19 mouse cellular contexts compared by ENCODE assay signal in genomic region chr11:106286987-106287386, GRCm38 (mm10). TPM values are rescaled to one million over a fixed set of nuclear protein-coding genes. Genes with fewer than 3 reads are reported as not detected.
DNase-seq lines count a peak whose midpoint lies in the region; ATAC-seq and TF ChIP-seq lines count a peak whose summit lies in the region.
"Had no signal": no experiment of that assay in that cellular context is flagged by ENCODE, and none has a peak within 500 bp of the region (broad histone marks: within the 10 kb centered on the region; RNA-seq: fewer than 3 reads in every experiment).

No protein-coding gene starts in this region.

- peak overlapping the region; percentile 33; the same call in 1 of the 2 replicates for H3K9ac ChIP-seq in intestine, embryonic 16.5 days (ENCODE audit: low read depth, low read length)
- H3K9ac ChIP-seq in intestine, postnatal 0 days (ENCODE audit: low read depth, low read length): no peak overlapping the region
- H3K9ac ChIP-seq: forebrain, embryonic 12.5 days; heart, embryonic 12.5 days; limb, embryonic 12.5 days; neural tube, embryonic 15.5 days had no signal

- H3K4me1 ChIP-seq in intestine, embryonic 16.5 days (ENCODE audit: control insufficient read depth, insufficient read depth, low read length): no peaks in the 10 kb centered on the region
- no peaks in the 10 kb centered on the region for H3K4me1 ChIP-seq in intestine, postnatal 0 days (replicated peaks; ENCODE audit: control insufficient read depth, insufficient read depth, low read length)
- peaks cover 9% of the 10 kb centered on the region for H3K4me1 ChIP-seq in E14TG2a.4 (replicated peaks; ENCODE audit: low read depth, low read length)
- H3K4me1 ChIP-seq: forebrain, embryonic 12.5 days; limb, embryonic 12.5 days; neural tube, embryonic 15.5 days had no signal

- H3K4me3 ChIP-seq in intestine, embryonic 16.5 days (ENCODE audit: low read length): no peak overlapping the region
- no peak overlapping the region for H3K4me3 ChIP-seq in intestine, postnatal 0 days (ENCODE audit: low read depth, low read length)
- peak overlapping the region; percentile 26; the same call in 1 of the 2 replicates for H3K4me3 ChIP-seq in E14TG2a.4 (replicated peaks; ENCODE audit: low read length)
- H3K4me3 ChIP-seq: forebrain, embryonic 12.5 days; heart, embryonic 12.5 days; limb, embryonic 12.5 days; neural tube, embryonic 15.5 days had no signal

- peak overlapping the region; percentile 52; the same call in 1 of the 2 replicates for H3K27ac ChIP-seq in intestine, embryonic 16.5 days (ENCODE audit: low read length)
- no peak overlapping the region for H3K27ac ChIP-seq in intestine, postnatal 0 days (ENCODE audit: low read depth, low read length)
- H3K27ac ChIP-seq: forebrain, embryonic 12.5 days; kidney, postnatal 0 days; limb, embryonic 12.5 days; neural tube, embryonic 15.5 days had no signal

- ATAC-seq in intestine, embryonic 16.5 days: no peak
- ATAC-seq in intestine, postnatal 0 days: no peak
- ATAC-seq: CD4-positive, CD25-positive, alpha-beta regulatory T cell, adult 4 months had no signal

- no peak for TF ChIP-seq CTCF in intestine, postnatal 0 days (IDR thresholded peaks at IDR 0.05; ENCODE audit: low read depth)
- no peak for TF ChIP-seq CTCF in E14TG2a.4 (conservative IDR thresholded peaks at IDR 0.05; ENCODE audit: low read length)
- TF ChIP-seq CTCF in brain, embryonic 14.5 days (IDR thresholded peaks at IDR 0.05; ENCODE audit: borderline replicate concordance, extremely low read depth, insufficient read depth, insufficient read length): no peak

- H3K36me3 ChIP-seq in intestine, embryonic 16.5 days (ENCODE audit: control insufficient read depth, insufficient read depth, low read length): no peaks in the 10 kb centered on the region
- no peaks in the 10 kb centered on the region for H3K36me3 ChIP-seq in intestine, postnatal 0 days (ENCODE audit: control insufficient read depth, insufficient read depth)
- H3K36me3 ChIP-seq in E14TG2a.4 (ENCODE audit: insufficient read depth, low read length): no peaks in the 10 kb centered on the region; the same call in 1 of the 2 replicates
- H3K36me3 ChIP-seq: forebrain, embryonic 12.5 days; heart, embryonic 12.5 days; limb, embryonic 12.5 days; neural tube, embryonic 15.5 days had no signal

- no peak overlapping the region for H3K4me2 ChIP-seq in intestine, embryonic 16.5 days (ENCODE audit: low read depth, low read length)
- no peak overlapping the region for H3K4me2 ChIP-seq in intestine, postnatal 0 days (replicated peaks; ENCODE audit: low read depth)
- H3K4me2 ChIP-seq: forebrain, embryonic 12.5 days; heart, embryonic 12.5 days; limb, embryonic 12.5 days; neural tube, embryonic 15.5 days had no signal

- no peak for TF ChIP-seq POLR2A in brain, embryonic 14.5 days (IDR thresholded peaks at IDR 0.05; ENCODE audit: borderline replicate concordance, extremely low read depth, insufficient read depth, insufficient read length, poor library complexity, severe bottlenecking)

- H3K9me3 ChIP-seq in intestine, embryonic 16.5 days (ENCODE audit: control insufficient read depth, low read length): no peaks in the 10 kb centered on the region
- no peaks in the 10 kb centered on the region for H3K9me3 ChIP-seq in intestine, postnatal 0 days (ENCODE audit: control insufficient read depth)
- peaks cover 28% of the 10 kb centered on the region for H3K9me3 ChIP-seq in E14TG2a.4 (ENCODE audit: low read length)
- H3K9me3 ChIP-seq: forebrain, embryonic 12.5 days; heart, embryonic 12.5 days; limb, embryonic 12.5 days; neural tube, embryonic 15.5 days had no signal

- DNase-seq in brain, embryonic 14.5 days (ENCODE audit: low read depth): peak; percentile 54
- DNase-seq in cerebellum, postnatal 25 days: peak; percentile 86
- DNase-seq in retina, postnatal 1 day: no peak
- no peak for DNase-seq in left cerebral cortex, adult 8-10 months (ENCODE audit: low spot score in 2 of 2)
- DNase-seq: gastrocnemius, postnatal 36 days; lung, adult 2 months had no signal

- WGBS in intestine, embryonic 16.5 days: 59% methylated on average over 11 of the region's 11 CpGs
- 59% methylated on average over 11 of the region's 11 CpGs for WGBS in intestine, postnatal 0 days

- H3K27me3 ChIP-seq in intestine, embryonic 16.5 days (replicated peaks; ENCODE audit: control insufficient read depth, insufficient read depth, low read length): no peaks in the 10 kb centered on the region
- H3K27me3 ChIP-seq in intestine, postnatal 0 days (replicated peaks; ENCODE audit: control insufficient read depth, insufficient read depth, low read length): no peaks in the 10 kb centered on the region
- peaks cover 53% of the 10 kb centered on the region for H3K27me3 ChIP-seq in E14TG2a.4 (ENCODE audit: insufficient read depth, low read length)
- H3K27me3 ChIP-seq: forebrain, embryonic 12.5 days; limb, embryonic 12.5 days; neural tube, embryonic 15.5 days had no signal

RNA-seq across cellular contexts. Expression of gene Tcam1, which starts 10.5 kb away (rescaled TPM):
- 0.20 and 0.27 TPM in 2 replicates for polyA plus RNA-seq in intestine, embryonic 16.5 days (2015; fragmentation: Nextera tagmentation; extraction: Ambion mirVana)
- polyA plus RNA-seq in intestine, postnatal 0 days (2015; fragmentation: Nextera tagmentation; extraction: Ambion mirVana): 0.09 TPM in 1 of 2 replicates, not detected in the other
- 0.15 and 0.23 TPM in 2 replicates for polyA plus RNA-seq in brain, embryonic 14.5 days (2012; rRNA removed)
- under 1 TPM in 3 of 4 experiments, not detected in 1; 0.14 to 0.17 (median 0.16) TPM for total RNA-seq in left cerebral cortex, adult 8-10 months (2022)
- total RNA-seq: monocyte, adult 5-6 weeks had no signal

RNA-seq across cellular contexts. Expression of gene Smarcd2, which starts 14.2 kb away (rescaled TPM):
- polyA plus RNA-seq in intestine, embryonic 16.5 days (2015; fragmentation: Nextera tagmentation; extraction: Ambion mirVana): 48.1 and 49.7 TPM in 2 replicates
- polyA plus RNA-seq in intestine, postnatal 0 days (2015; fragmentation: Nextera tagmentation; extraction: Ambion mirVana): 25.3 and 26.3 TPM in 2 replicates
- 37.3 and 51.0 TPM in 2 replicates for polyA plus RNA-seq in brain, embryonic 14.5 days (2012; rRNA removed)
- 10 to 100 TPM; 12.2 to 20.5 (median 19.4) TPM for total RNA-seq in left cerebral cortex, adult 8-10 months (2022)

RNA-seq across cellular contexts. Expression of gene Gh, which starts 14.7 kb away (rescaled TPM):
- not detected in 2 replicates for polyA plus RNA-seq in intestine, embryonic 16.5 days (2015; fragmentation: Nextera tagmentation; extraction: Ambion mirVana)
- not detected in 2 replicates for polyA plus RNA-seq in intestine, postnatal 0 days (2015; fragmentation: Nextera tagmentation; extraction: Ambion mirVana)
- not detected in 2 replicates for polyA plus RNA-seq in brain, embryonic 14.5 days (2012; rRNA removed)
- total RNA-seq in left cerebral cortex, adult 8-10 months (2022): 10 to 100 TPM in 1 of 4 experiments, 1 to 10 TPM in 1, not detected in 2; 1.1 to 16.8 TPM
- total RNA-seq: gastrocnemius, postnatal 36 days; hematopoietic stem cell, adult 5-6 weeks; layer of hippocampus, postnatal 25 days; megakaryocyte-erythroid progenitor cell, adult 5-6 weeks; monocyte, adult 5-6 weeks had no signal
- polyA plus RNA-seq: CD4-positive, CD25-positive, alpha-beta regulatory T cell, adult 4 months; forebrain, embryonic 12.5 days; heart, embryonic 12.5 days; kidney, postnatal 0 days; limb, embryonic 12.5 days; neural tube, embryonic 15.5 days had no signal

RNA-seq across cellular contexts. Expression of gene Cd79b, which starts 27.6 kb away (rescaled TPM):
- 3.0 and 4.4 TPM in 2 replicates for polyA plus RNA-seq in intestine, embryonic 16.5 days (2015; fragmentation: Nextera tagmentation; extraction: Ambion mirVana)
- 1.3 and 1.5 TPM in 2 replicates for polyA plus RNA-seq in intestine, postnatal 0 days (2015; fragmentation: Nextera tagmentation; extraction: Ambion mirVana)
- 0.48 and 0.62 TPM in 2 replicates for polyA plus RNA-seq in brain, embryonic 14.5 days (2012; rRNA removed)
- total RNA-seq in left cerebral cortex, adult 8-10 months (2022): under 1 TPM in 2 of 4 experiments, not detected in 2; 0.26 to 0.93 TPM

RNA-seq across cellular contexts. Expression of gene Psmc5, which starts 31.0 kb away (rescaled TPM):
- polyA plus RNA-seq in intestine, embryonic 16.5 days (2015; fragmentation: Nextera tagmentation; extraction: Ambion mirVana): 234 and 263 TPM in 2 replicates
- polyA plus RNA-seq in intestine, postnatal 0 days (2015; fragmentation: Nextera tagmentation; extraction: Ambion mirVana): 160 and 168 TPM in 2 replicates
- 162 and 165 TPM in 2 replicates for polyA plus RNA-seq in brain, embryonic 14.5 days (2012; rRNA removed)
- total RNA-seq in left cerebral cortex, adult 8-10 months (2022): 100 to 1,000 TPM; 185 to 217 (median 197) TPM

Comparison
In these comparisons a context has a peak if more than half of its experiments do, and no peak if none do; other contexts are left out.
1. DNase-seq: peak in brain, embryonic 14.5 days (single experiment) and cerebellum, postnatal 25 days (2 of 2); none in retina, postnatal 1 day (single experiment) and left cerebral cortex, adult 8-10 months (0 of 2).